Mouse (Mus musculus) embryo, embryonic 11 days (tissue): ENCODE measurements around the gene Klk1.
"Not testable (repeated sequence)": the region's sequence is repeated elsewhere in the genome, so short reads cannot be mapped to it uniquely, and the experiment has no call there.

Source experiments
- DNase-seq: peaks from one replicate; pipeline ENCODE4 v3.0.0-alpha.2; 2015

The Klk1 gene

DNA sequence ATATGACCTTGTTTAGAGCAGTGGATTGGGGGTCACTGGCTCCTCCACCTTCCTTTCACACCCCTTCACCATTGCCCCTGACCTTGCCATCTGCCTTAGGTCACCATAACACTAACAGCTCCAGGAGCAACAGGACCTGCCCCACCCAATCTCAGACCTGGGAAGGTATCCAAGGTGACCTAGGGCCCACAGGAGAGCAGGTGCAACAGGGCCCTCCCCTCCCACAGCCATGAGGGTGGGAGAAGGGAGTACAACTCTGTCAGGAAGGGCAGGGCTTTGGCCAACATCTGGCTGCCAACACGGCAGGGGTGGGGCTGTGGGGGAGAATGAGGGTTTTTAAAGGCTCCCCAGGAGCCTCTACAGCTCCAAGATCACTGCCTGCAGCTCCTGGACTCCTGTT, at the start of gene Klk1:
TSS of gene Klk1 (plus strand) at position 285 of the 400 bp plus-strand sequence.
- DNase-seq = no peak

DNA sequence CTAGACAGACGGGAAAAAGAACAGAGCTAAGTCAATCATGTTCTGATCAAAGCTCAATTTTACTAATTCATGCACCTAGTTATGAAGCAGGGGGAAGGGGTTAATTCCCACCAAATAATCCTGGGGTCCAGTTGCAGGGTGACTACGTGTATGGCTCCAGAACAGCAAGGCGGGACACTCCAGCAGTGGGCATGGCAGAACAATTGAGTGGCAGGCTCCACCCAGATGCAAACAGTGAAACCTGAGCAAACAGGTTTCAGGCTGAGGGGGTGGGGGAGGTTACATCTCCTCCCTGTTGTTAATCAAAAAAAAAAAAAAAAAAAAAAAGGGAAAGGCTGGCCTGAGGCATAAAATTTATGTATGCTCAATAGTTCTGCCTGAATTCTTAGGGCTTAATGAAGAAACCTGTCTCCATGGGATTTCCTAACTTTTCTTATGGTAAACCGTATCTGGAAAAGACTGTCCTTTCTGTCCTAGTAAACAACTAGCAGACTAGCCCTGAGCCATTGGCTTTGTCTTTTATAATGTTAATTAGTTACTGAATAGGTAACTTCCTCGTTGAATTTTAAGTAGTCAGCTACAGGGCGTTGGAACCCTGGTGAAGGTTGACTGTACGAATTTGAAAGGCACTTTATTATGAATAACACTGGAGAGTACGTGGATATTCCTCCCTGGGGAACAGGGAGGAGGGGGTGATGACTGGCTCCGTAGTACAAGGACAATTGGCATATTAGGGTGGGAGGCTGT, 45.7 kb upstream of the Klk1 start:
- no peak for DNase-seq

DNA sequence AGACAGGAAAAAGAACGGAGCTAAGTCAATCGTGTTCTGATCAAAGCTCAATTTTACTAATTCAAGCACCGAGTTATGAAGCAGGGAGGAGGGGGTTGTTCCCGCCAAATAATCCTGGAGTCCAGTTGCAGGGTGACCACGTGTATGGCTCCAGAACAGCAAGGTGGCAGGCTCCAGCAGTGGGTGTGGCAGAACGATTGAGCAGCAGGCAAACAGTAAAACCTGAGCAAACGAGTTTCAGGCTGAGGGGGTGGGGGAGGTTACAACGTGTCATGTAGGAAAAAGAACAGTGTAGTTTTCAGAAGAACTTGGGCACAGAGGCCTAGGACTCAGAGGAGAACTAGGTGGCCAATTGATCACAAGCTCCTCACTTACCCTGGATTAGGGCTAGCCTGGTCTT, 38.6 kb upstream of the Klk1 start:
- not testable (repeated sequence) for DNase-seq

DNA sequence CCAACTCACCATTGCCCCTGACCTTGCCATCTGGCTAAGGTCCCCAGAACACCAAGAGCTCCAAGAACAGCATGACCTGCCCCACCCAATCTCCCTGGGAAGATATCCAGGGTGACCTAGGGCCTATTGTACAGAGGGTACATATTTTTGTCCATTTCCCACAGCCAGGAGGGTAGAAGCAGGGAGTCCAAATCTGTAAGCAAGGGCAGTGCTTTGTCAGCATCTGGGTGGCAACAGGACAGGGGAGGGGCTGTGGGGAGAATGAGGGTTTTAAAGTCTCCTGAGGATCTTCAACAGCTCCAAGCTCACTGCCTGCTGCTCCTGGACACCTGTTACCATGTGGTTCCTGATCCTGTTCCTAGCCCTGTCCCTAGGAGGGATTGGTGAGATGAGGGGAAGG, 37.2 kb upstream of the Klk1 start, which contains the start of gene Klk1b24:
TSS of gene Klk1b24 (plus strand) at position 301 of the 400 bp plus-strand sequence.
- not testable (repeated sequence) for DNase-seq

DNA sequence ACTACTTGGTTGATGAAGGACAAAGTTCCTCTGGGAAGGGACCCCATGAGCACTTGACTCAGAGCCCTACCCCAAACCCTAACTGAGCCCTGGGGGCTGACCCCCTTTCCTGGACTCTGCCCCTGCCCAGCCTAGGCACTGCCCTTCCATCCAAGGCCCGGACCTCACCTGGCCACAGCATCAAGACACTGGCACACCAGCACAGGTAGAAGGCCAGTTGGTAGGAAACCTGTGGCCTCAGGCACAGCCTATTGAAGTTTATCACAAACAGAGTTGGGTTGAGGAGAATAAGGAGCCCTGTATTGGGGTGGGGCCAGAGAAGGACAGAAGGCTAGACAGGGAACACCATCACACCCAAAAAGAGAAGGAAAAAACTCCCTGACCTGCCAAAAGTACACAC, 31.7 kb upstream of the Klk1 start:
- DNase-seq = not testable (repeated sequence)

DNA sequence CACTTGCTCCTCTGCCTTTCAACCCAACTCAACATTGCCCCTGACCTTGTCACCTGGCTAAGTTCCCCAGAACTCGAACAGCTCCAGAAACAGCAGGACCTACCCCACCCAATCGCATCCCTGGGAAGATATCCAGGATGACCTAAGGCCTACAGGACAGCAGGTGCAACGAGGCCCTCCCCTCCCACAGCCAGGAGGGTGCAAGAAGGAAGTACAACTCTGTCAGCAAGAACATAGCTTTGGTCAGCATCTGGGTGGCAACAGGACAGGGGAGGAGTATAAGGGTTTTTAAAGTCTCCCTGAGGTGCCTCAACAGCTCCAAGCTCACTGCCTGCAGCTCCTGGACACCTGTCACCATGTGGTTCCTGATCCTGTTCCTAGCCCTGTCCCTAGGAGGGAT, 27.3 kb upstream of the Klk1 start, which contains the start of gene Klk1b3:
TSS of gene Klk1b3 (plus strand) at position 301 of the 400 bp plus-strand sequence.
- DNase-seq = no peak

DNA sequence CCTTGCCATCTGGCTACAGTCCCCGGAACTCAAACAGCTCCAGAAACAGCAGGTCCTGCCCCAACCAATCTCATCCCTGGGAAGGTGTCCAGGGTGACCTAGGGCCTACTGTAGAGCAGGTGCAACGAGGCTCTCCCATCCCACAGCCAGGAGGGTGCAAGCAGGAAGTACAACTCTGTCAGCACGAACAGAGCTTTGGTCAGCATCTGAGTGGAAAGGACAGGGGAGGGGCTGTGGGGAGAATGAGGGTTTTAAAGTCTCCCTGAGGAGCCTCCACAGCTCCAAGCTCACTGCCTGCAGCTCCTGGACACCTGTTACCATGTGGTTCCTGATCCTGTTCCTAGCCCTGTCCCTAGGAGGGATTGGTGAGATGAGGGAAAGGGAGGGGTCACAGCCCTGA, 18.0 kb upstream of the Klk1 start, which contains the start of gene Klk1b4:
TSS of gene Klk1b4 (plus strand) at position 301 of the 400 bp plus-strand sequence.
- not testable (repeated sequence) for DNase-seq

DNA sequence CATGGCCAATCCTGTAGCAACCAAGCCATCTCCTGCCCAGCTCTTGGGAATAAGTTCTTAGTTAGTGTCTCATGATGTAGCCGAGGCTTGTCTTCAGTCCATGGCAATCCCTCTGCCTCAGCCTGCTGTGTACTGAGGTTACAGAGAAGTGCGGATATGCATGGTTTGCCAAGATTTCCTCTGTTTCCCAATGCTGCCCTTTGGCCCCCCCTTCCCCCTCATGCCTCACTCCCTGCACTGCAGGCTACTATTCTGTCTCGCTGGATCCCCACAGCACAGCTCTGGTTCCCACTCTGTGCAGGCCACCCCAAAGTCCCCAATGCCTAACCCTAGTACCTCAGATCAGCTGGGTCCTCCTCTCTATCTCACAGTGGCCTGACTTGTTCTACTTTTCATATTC, 16.9 kb upstream of the Klk1 start:
- DNase-seq = no peak

DNA sequence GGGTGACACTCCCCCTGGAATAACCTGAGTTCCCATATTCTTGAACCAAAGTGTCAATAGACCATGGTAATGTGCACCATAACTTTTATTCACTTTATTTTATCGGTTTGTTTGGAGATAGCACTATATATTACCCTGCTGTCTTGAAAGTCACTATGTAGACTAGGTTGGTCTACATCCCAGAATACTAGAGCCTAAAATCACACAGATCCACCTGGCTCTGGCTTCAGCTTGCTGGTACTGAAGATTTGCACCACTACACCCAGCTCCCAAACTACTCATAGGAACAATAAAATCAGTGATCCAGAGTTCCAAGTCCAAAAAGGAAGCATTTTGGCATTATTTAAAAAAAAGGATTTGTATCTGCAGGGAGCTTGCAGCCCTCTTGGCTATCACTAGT, 9.5 kb upstream of the Klk1 start, which contains the start of gene Klk1b5:
TSS of gene Klk1b5 (plus strand) at position 301 of the 400 bp plus-strand sequence.
- no peak for DNase-seq

DNA sequence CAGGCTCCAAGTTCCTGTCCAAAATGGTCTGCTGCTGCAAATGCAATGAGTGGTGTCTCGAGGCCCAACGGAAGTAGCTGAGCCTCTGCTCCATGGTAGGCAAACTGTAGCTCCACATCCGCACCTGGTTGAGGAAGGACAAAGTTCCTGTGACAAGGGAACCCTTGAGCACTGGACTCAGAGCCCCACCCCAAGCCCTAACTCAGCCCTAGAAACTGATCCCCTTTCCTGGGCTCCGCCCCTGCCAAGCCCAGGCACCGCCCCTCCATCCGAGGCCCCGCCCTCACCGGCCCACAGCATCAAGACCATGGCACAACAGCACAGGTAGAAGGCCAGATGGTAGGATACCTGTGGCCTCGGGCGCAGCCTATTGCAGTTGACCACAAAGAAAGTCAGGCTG, 3.6 kb upstream of the Klk1 start:
- not testable (repeated sequence) for DNase-seq

DNA sequence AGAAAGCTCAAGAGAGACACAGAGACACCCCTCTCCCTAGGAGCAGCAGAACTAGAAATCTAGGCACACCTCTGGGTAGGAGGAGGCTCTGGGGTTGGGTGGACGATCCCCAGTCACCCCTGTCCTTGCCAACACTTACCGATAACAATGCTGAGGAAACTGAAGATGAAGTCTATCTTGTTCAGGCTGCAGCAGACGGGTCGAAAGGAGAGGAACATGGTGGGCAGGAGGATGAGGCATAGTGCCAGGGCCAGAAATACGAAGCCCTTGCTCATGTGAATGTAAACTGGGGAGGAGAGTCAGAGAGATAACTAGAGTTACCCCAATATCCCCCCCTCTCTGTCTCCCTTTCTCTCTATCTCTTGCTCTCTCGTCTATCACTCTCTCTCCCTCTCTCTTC, 2.8 kb upstream of the Klk1 start:
- DNase-seq = not testable (repeated sequence)

DNA sequence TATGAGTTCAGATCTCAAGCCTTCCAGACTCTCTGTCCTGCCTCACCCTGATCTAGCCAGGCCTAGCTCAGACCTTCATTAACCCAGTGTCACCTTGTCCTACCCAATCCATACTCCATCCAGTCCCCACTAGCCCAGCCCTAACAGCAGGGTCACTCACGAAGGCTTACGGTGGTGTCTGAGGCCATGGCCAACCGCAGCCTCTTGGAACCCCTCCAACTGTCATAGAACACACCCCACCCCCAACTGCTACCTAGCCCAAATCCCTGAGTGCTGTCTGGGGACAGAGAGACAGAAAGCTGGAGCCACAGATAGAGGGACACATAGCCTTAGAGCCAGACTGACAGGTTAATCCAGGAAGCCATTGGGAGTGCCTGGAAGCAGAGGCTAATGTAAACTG, 10.7 kb downstream of the Klk1 start, which contains the start of gene Gm36864:
TSS of gene Gm36864 (plus strand) at position 269 of the 400 bp plus-strand sequence.
- no peak for DNase-seq

DNA sequence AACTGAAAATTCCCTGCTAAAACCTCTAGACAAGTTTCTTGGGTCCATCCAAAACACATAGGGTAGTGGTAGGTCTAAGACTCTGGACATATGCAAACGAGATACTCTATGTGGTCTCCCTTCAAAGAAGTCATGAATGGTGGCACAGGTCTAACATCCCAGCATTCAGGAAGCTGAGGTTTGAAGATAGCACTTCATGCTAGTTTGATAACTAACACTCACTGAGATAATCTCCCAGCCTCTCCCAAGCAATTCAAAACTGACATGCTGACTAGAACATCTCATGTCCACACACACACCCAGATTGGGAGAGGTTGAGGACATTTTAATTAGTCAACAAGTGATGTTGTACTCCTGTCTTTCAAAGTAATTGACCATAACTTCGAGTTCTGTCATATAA, 14.8 kb downstream of the Klk1 start:
- no peak for DNase-seq

DNA sequence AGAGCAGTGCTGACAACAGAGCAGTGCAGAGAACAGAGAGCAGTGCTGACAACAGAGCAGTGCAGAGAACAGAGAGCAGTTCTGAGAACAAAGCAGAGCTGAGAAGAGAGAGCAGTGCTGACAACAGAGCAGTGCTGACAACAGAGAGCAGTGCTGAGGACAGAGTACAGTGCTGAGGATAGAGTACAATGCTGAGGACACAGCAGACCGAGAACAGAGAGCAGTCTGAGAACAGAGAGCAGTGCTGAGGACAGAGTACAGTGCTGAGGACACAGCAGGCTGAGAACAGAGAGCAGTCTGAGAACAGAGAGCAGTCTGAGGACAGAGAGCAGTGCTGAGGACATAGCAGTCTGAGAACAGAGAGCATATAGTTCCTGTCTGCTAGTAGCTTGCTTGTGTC, 15.6 kb downstream of the Klk1 start:
- no peak for DNase-seq

DNA sequence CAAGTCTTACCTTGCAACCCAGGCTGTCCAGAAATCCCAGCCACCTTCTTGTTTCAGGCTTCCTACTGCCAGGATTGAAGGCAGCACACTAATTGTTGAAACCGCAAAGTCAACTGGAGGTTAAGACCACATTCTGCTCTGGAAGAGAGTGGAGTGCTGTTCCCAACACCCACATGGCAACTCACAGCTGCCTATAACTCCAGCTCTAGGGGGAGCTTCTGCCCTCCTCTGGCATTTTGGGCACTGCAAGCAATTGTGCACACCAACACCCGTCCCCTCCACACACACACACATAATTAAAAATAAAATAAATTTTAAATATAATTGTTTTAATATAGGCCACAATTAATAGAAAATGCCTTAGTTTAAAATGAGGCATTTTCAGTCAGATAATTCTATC, 16.0 kb downstream of the Klk1 start:
- DNase-seq = no peak

DNA sequence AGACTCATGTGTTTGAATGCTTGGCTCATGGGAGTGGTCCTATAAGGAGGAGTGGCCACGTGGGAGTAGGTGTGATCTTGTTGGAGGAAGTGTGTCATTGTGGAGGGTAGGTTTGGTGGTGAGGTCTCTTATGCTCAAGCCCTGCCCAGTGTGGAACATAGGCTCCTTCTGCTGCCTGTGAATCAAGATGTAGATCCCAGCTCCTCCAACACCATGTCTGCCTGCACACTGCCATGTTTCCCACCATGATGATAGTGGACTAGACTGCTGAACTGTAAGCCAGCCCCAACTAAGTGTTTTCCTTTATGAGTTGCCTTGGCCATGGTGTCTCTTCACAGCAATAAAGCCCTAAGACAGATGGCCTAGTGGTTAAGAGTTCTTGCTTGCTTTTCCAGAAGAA, 18.9 kb downstream of the Klk1 start:
- DNase-seq = no peak

DNA sequence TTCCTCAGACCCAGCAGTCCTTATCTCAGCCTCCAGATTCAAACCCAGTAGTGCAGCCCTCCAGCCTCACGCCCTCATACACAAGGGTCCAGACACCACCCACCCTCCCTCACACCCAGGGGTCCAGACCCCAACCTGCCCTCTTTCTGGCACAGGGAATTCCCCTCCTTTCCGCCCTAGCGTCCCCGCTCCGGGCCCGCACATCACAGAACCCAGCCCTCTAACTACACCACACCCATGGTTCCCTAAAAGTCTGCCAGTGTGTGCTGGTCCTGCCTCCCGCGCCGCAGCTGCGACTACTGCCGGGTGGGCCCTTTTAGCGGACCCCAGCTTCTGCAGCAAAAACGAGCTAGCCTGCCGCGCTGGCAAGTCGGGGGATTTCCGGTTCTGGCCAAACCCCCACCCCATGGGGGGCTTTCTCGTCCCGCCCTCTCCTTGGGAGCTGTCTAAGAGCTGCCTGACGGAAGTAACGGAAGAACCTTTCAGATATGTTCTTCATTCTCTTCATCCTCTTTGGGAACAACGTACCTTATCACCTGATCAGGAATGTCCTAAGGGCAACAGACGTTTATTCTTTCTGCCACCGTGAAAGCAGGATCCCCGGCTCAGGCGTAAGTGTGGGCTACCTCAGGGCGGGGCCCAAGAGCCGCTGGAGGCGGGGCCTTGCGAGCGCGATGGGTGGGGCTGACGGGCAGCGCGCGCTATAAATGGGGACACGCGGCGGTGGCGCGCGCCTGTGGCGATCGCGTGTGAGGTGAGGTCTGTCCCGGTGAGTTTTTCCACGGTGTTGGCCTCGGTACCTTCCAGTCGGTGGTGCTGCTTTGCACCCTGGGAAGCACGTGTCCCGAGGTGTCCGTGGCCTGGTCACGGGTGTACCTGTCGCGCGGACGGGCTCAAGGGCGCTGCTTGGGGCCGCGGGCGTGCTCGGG, 21.2 kb downstream of the Klk1 start, which contains the start of the genes 1700028J19Rik and 2410002F23Rik:
TSS of gene 1700028J19Rik (minus strand) at position 641 of the 929 bp plus-strand sequence.
TSS of gene 2410002F23Rik (plus strand) at position 668 of the 929 bp plus-strand sequence.
- peak; percentile 95 for DNase-seq

DNA sequence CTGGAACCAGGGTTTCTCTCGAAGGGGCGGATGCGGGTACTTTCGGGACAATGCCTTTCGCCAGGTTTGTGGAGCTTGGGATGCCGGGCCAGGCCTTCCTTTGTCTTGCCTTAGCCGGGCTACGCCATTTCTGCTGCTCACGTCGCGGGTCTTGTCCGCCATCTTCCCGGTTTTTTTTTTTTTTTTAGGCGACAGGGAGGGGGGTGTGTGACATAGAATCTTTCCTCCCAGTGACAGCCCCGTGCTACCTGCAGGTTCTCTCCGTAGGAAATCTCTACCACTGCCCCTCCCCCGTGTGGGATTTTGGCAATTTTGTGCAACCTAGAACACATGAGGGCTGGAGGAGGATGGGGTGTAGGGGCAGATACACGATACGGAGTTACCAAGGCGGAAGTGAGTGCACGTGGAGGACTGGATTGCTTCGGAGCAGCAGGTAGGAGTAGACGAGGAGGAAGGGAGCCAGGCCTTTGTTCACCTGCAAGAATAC, 21.9 kb downstream of the Klk1 start:
- DNase-seq = peak; percentile 76

DNA sequence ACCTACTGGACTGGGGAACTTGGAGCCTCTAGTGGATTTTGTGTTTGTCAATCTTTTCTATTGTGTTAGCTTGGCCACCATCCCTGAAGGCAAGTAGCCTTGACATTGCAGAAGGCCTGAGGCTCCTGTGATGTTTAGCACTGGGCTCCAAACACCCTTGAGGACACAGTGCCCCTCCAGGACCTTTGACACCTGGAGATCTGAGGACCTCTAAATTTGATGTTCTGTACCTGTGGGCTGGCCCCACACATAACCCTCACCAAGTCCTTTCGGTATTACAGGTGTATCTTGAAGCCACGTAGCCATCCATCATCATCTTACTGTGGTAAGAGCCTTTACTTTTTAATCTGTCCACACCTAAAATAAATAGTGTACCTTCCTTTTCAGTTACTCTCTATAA, 22.8 kb downstream of the Klk1 start:
- DNase-seq = no peak

DNA sequence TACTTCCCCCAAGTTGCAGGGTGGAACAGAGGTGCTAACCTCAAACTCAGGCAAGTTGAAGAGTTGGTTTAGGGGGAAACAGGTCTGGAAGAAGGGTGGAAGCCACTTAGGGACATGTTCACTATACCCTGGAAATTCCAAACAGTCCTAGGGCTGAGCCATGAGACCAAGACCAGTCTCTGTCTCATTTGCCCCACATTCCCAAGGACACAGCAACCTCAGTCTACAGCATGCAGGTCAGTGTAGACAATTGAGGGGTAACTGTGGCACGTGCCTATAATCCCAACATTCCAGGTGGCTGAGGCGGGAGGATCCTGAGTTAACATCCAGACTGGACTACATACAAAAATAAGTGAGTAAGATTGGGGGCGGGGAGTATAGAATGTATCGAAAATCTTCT, 24.1 kb downstream of the Klk1 start:
- no peak for DNase-seq

DNA sequence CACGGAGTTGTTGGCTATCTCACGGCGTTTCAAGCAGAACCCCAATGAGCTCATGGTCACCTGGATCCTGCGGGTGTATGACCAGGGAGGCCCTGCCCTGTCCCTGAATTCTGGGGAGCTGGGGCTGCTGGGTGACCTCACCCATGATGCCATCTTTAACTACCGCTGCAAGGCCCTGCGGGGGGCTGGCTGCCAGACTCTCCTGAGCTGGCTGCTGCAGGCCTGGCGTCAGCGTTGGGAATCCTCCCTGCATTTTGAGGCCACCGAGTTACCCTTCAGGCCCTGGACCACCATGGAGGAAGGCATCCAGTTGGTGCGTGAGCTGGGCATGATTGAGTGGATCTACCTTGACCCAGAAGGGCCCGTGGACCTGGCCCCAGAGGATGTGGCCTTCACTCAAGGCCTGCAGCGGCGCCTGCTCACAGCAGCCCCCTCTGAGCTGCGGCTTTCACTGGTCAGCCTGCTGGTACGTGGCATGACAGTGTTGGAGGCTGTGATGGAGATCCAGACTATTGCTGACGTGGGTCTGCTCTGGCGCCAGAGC, 25.6 kb downstream of the Klk1 start:
- DNase-seq = not testable (repeated sequence)

DNA sequence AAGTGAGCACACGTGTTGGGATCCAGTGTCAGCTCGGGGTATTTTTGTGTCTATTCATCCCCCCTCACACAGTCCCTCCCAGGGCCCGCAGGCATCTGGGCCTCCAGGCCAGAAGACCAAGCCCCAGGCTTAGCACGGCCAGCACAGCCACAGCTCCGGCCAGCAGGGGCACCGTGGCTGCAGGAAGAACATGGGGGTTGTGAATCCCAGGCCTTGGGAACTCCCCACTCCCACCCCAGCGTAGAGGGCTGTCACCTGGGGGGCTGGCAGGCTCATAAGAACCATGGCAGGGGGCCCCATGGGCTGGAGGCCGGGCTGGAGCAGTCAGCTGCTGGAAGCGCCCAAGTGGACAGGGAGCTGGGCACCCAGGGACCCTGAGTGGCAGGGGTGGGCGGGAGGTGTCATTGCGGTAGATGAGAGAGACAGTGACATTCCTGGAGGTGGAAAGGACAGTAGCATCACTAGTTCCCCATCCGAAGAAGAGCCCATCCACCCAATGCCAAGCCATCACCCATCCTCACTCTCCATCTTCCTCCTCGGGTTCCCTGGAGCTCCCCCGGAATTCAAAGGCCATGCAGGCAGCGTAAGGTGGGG, 28.0 kb downstream of the Klk1 start:
- DNase-seq = no peak
